Mouse (Mus musculus): ENCODE data around the gene Wnt5b.

Wnt5b gene

DNA sequence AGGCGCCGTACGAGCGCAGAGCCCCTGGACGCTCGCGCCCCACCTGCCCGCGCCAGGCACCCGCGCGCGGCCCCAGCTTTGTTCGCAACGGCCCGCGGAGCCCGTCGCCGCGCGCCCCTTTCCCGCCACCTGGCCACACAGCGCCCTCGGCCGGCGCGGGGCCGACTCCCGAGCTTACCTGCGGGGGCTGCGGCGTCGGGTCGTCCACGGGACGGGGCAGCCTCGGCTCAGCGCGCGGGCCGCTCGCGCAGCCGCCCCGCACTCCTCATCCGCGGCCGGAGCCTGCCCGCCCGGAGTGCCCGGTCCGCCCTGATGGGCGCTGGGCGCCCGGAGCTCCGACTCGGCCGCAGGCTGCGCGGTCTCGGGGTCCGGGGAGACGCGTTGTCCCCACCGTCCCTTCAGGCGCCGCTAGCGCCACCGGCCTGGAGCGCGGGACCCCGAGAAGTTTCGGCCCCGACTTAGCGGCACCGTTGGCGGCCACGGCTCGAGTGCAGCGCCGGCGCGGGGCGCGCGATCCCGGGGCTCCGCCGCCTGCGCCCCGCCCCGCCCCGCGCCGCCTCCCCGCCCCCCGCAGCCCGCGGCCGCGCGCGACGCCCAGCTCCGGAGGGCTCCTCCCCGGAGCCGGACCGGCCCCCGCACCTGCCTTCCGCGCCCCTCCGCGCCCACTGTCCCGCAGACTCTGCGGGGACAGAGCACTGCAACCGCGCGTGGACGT, at the start of gene Wnt5b:
TSS of gene Wnt5b (minus strand) at position 545 of the 715 bp plus-strand sequence.
- DNase-seq (ENCODE audit: low read depth, low spot score): no peak

DNA sequence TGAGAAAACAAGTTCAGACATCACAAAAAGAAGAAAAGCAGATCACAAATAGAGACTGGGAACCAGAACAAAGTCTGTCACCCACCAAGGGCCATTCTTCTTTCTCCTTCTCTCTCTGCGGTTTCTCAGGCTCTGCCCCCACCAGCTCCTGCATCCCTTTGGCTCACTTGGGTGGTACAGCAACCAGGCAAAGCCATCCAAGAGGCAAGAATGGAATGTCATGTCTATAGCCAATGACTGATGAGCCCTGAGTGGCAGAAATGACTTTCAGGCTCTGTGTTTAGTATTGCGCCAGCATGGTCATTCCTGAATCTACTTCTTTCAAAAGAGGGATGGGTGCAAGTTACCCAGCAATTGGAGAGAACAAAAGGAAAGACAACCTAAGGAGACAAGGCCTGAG, 46.7 kb upstream of the Wnt5b start:
- no peak for DNase-seq (ENCODE audit: low read depth, low spot score)

DNA sequence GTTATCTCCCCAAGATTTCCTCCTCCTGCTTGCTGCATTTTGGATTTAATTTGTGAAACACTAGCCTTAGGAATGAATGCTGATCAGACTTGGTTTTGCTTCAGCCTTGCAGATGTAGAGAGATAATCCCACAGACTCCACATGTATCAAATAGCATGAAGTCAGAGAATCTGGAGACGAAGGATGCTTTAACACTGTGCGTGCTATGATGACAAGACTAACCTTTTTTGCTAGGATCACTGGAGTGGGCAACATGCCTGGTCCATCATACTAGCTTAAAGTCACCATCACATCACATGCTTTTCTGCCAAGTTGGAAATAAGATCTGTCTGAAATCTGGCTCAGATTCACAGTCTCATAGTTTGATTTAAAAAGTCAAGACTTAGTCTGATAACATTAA, 43.8 kb upstream of the Wnt5b start:
- DNase-seq (ENCODE audit: low read depth, low spot score): no peak

DNA sequence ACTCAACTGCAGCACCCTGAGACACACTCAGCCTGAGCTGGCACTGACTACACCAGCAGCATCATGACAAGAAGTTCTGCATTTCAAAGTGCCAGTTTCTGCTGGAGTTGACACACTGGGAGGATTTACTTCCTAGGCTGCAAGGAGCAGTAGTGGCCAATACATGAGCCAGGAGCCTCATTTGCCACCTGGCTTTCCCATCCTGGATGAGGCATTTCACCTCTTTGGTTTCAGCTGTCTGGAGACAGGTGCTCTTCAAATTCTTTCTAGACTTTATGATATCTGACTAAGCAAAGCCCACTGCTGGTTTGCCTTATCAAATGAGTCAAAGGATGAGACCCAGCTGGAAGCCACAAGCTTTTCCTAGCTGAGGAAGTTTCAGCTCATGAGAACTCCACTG, 43.3 kb upstream of the Wnt5b start:
- DNase-seq (ENCODE audit: low read depth, low spot score): no peak

DNA sequence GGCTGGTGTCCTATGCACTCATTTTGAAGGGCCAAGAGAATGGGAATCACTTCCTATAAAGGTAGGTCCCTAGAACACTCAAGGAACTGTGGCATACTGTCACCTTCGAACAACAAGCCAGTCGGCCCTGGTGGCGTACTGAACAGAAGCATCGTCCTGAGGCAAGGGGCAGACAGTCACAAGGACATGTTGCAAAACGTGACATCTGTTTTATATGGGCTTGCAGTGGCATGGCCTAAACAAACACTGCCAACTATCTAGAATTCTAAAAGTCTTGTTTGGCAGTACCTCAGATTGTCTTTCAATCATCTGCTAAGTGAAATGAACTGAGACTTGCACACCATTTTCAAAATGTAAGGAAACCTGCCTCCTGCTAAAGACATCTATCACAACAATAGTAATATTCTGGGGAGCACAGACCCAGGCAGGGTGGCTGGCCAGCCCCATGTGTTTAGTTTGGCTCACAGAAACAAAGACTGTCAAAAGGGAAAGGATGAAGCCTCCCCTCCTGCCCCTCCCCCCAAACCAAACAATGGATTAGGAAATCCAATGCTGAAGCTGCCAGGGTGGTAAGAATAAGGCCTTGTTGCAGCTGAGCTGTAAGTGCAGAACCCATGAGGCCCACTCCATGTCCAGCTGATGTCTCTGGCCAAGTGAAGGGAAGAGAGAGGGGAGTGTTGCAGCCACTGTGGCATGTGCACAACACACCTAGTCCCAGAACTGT, 41.7 kb upstream of the Wnt5b start:
- DNase-seq (ENCODE audit: low read depth, low spot score): no peak

DNA sequence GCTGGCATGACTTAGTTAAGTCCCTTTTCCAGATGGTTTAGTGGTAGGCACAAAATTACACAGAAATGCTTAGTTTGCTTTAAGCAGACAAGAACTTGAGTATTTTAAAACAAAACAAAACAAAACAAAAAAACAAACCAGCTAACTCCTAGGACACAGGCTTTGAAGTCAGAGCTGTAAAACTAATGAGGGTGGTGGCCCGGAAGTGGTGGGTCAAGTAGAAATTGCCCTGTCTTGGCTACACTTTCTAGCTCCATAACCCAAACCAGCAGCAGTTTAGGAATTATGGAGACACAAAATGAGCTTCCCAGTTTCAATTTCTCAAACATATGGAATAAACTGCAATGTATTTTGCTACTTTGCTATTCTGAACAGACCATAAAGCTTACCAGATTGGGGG, 39.9 kb upstream of the Wnt5b start:
- no peak for DNase-seq (ENCODE audit: low read depth, low spot score)

DNA sequence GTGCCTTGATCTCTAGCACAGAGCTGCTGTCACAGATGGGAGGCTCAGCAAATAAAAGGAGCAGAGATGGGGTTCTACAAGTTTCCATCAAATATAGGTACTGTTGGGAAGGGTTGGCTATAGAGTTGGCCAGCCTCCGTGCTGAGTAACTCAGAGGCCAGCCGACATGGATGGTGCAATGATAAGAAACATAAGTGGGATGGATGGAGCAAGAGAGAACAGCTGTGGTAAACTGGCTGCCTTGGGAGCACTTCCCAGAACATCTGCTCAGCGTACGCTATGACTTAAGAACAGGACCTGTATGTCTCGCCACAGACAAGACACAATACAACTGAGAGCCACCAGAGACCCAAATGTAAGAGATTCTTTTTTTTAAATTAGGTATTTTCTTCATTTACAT, 39.0 kb upstream of the Wnt5b start:
- DNase-seq (ENCODE audit: low read depth, low spot score): no peak

DNA sequence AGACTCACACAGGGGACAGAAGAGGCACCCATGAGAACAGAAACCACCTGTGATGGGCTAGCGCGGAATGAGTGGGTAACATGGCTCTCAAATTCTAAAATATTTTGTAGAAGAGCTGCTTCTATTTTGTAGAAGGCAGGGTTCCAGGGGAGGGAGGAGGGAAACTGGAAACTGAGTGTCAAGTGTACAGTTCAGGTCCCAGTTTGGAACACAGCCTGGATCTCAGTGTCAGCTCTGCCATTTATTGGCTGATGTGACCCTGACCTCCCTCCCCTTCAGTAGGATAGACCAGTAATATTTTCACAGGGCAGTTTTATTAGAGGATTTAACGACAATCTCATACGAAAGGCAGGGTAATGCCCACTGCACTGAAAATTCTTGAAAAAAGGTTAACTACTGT, 32.6 kb upstream of the Wnt5b start:
- no peak for DNase-seq (ENCODE audit: low read depth, low spot score)

DNA sequence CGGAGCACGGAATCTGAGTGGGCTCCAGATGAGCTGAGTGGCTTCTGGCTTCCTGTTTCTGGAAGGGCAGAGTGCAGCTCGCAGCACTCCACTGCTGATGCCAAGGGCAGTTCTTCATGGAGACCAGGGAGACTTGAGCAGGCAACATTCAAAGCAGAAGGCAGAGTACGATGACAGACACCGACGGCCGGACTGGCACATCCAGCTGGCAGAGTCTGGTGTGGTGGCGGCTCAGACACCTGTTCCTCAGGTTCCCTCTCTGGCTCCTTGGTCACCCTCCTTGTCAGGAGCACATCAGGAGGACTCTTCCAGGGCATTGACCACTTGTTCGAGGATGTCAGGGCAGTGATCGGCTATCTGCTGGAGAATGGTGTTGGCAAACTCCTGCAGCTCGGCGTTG, 31.2 kb upstream of the Wnt5b start:
- DNase-seq (ENCODE audit: low read depth, low spot score): no peak

DNA sequence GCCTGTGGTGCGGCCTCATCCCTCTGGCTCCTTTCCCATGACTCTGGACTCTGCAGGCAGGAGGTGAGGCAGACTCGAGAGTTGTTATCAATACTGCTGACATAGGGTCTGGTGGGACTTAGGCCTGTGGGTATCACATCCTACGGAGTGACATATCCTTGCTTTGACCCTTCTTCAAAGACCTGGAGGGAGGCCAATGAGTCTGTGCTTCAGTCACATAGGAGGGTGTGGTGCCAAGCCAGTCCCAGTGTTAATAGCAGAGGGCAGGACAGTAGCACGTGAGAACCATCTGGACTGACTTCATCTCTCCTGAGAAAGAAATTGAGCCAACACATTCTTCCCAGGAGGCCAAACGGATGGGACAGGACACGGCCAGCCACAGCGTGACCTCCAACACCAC, 28.1 kb upstream of the Wnt5b start:
- DNase-seq (ENCODE audit: low read depth, low spot score): no peak

DNA sequence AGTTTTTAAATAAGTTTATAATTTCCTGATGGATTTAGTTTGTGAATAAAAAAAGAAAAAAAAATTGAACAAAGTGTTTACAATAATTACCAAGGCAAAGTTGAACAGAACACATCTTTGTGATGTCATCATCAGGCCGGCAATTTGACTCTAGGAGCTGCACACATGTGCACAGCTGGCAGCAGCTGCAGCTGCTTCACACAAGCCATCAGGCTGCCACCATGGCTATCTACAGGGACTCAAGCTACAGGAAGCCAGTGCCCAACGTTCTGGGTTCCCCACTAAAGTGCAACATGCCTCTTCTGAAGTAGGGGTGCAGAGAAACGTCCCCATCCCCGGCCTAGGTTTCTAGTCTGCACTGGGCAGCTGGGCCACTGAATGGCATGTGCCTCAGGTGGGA, 26.6 kb upstream of the Wnt5b start:
- DNase-seq (ENCODE audit: low read depth, low spot score): no peak

DNA sequence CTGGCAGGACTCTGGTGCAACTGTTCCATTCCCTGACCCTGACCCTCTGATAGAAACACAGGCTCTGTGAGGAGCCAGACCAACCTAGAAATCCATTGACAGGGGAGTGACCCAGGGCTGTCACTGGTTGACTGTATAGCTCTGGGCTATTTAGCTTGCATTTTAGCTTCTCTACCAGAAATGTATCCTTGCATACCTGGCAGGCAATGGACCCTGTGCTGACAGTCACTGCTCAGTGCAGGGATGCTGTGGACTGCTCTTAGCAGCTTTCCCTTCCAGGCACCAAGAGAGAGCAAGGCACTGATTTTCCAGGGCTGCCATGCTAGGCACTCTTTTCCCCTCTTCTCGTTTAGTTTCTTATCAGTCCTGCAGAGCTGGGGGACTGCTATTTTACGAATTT, 24.2 kb upstream of the Wnt5b start:
- no peak for DNase-seq (ENCODE audit: low read depth, low spot score)

DNA sequence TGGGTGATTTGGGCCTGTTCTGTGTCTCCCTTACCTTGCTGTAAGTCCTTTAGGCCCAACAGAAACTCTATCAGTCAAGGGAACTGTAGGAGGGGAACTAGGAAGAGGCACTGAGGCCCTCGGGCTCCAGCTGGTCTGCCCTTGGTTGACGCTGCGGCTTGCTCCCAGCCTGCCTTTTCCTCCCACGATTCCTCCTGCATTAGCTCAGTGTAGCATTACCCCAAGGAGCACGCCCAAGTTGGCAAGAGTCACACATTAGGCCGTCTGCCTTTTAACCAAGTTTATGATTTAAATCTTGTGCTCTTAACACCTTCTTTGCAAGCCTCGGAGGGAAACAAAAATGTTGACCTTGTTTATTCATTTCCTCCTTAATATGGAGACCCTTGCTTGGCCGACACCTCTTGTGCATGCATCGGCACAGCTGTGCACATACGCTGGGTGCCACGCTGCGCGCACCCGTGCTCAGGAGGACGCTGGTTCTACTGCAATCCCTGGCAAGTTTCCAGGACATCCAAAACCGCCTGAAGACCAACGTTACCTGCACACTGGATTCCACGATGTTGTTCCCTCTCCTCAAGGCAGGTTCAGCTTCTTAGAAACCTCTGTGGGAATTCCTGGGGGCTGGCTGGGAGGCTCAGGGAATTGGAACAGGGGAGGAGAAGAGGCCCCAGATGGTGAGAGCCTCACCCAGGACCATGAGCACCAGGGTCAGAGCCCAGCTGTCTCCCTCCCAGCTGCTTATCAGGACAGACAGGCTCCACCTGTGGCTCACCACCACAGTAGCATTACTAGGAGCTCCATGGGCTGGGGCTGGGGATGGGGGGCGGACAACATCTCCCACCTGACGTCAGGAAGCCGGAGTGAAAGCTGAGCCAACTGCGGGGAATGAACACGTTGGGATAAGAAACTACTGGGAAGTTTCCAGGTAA, 21.6 kb upstream of the Wnt5b start:
- DNase-seq (ENCODE audit: low read depth, low spot score): no peak

DNA sequence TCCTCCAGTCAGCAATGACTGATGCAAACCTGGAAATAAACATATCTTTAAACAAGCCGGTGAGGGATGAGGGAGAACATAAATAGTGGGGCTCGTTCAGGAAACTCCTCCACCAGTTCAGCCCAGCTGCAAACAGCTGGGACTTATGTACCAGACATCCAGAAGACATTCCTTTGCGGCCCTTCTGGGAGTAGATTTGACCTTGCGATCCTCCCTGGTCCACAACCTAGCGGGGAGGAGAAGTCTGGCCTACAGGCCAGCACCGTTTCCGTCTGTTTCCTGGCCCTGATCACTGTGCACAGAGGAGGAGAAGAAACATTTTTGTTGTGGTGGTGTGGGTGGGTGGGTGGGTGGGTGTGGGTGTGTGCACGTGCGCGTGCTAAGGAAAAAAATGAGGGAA, 18.4 kb upstream of the Wnt5b start:
- no peak for DNase-seq (ENCODE audit: low read depth, low spot score)

DNA sequence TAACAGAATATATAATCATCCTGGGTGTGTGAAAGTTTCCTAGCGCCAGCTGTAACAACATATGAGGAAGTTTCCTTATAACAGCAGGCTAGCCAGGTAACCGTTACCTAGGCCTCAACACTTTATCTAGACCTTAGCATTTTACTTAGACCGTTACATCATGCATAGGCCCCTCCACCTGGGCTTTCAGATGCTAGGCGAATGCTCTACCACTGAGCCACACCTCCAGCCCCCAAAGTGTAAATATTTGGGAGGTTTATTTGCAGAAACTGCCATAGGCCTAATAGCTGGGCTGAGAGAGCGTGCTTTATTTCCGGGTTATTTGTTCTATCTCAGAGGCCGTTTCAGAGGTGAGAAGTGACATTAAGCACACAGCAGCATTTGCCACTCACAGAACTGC, 14.7 kb upstream of the Wnt5b start:
- peak; percentile 33 for DNase-seq (ENCODE audit: low read depth, low spot score)

DNA sequence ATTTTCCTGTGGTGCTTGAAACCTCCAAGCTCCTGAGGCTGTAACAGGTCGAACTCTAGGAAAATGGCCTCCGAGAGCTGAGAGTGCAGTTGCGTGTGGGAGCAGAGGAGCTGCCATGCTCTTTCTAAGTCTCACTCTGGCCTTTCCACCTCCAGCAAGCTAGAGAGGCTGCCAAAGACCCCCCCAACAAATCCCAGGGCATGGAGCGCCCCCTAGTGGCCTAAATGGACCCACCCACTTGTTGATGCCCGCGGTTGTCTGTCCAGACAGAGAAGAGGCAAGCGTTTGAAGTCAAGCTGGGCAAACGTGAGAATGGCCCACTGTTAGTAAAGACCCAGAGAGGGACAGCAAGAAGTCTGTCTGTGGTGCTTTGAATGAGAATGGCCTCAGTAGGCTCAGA, 10.3 kb upstream of the Wnt5b start:
- DNase-seq (ENCODE audit: low read depth, low spot score): no peak

DNA sequence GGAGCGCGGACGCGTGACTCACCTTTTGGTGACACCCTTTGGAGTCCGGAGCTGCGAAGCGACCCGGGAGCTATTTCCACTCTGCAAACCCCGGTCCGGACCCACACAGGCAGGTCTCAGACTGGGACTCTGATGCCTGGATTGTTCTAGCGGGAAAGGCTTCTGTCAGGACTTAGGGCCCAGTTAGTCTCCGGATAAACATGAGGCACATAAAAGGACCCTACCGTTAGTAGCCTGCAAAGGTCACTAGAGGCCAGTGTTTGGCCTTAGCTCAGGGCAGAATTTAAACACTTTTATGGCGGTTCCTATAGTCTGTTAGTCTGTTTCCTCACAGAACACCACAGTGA, 344 bp upstream of the Wnt5b start:
- peak; percentile 67 for DNase-seq (ENCODE audit: low read depth, low spot score)

DNA sequence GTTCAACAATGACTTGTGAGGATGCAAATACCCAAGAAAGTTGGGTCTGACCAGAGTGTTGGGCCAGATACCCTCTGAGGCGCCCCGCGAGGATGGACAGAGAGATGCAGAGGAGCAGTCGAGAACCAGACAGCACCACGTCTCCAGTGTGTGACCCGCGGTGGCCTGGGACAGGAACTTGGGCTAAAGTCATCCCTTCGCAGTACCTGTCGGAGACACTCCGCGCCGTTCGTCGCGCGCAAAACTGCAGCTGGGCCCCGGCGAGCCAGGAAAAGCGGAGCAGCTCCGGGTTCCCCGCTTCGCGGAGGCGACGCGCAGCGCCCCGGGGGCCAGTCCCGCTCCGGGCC, 718 bp downstream of the Wnt5b start:
- no peak for DNase-seq (ENCODE audit: low read depth, low spot score)

DNA sequence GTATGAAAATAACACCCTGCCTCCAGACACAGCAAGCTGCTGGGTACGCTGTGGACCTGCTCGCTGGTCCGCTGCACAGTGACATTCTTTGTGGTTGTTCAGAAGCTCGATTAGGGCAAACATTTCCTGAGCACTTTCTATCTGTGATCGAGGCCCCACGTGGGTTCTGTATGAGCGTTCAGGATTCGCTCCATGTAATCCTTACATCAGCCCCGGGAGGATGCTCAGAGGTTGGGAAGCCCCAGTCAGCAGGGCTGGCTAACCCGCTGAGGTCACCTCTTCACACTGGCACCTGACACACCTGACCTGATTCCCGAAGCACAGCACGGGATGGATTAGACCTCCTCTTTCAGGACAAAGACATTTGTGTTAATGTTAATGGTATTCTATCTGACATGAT, 8.3 kb downstream of the Wnt5b start:
- no peak for DNase-seq (ENCODE audit: low read depth, low spot score)

DNA sequence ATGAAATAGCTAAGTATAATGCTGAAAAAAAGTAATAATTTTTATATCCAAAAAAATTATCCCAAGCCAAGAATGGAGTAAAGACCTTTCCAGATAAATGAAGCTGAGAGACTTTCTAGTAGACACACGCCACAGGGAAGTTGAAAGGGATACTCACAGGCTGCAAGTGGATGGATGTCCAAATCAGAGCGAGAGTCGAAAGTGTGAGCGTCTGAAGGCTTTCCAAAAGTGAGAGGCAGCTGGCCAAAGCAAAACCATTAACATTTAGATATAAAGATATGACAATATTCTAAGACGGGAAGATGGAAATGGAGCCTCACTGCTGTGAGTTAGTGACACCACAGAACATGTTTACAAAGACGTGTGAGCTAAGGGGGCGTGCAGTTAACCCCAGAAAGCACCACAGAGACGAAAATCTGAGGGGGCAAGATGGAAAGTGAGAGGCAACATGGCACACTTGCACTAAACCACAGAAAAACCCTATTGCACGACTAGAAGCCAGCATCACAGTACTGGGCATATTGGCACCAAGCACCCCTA, 10.9 kb downstream of the Wnt5b start:
- no peak for DNase-seq (ENCODE audit: low read depth, low spot score)

DNA sequence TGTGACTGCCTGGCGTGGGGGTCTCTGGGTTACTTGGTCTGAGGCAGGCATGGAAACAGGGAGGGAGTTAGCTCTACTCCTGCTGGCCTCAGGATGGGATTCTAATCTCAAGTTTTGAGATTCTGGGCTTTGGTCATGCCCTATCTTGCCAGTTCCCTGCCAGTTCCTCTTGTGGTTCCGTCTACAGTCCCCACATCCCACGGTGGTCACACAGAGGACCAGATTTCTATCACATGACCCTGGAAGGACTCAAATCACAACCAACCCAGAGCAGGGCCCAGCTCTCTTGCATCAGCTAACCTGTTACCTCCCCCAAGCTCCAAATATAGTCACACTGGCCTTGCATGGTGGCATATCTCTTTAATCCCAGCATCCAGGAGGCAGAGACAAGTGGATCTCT, 14.5 kb downstream of the Wnt5b start:
- no peak for DNase-seq (ENCODE audit: low read depth, low spot score)

DNA sequence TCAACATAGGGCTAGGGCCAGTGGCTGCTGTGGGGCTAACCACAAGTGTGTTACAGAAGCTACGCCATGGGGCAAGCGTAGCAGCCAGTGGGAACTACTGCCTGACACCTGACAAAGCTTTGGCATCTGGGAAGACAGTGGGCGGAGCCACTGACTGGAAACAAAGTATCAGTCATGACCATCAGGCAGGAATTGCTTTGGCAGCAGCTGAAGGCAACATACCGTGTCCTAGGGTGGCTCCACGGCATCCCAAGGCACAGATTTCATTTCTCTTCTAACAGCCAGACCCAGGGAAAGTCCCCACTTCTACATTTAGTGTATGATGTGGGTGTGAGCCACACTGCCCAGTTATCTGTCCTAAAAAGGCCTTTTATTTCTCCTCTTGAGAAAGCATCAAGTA, 17.6 kb downstream of the Wnt5b start:
- no peak for DNase-seq (ENCODE audit: low read depth, low spot score)

All from forelimb bud, embryonic 11.5 days (tissue).